Mouse (Mus musculus): Measurements from ENCODE around the gene Rel. TPM values are rescaled to one million over a fixed set of nuclear protein-coding genes. Genes with fewer than 3 reads are reported as not detected.
"Not testable (repeated sequence)": the region's sequence is repeated elsewhere in the genome, so short reads cannot be mapped to it uniquely, and the experiment has no call there.

Rel gene
- polyA plus RNA-seq (2014; fragmentation: Nextera tagmentation; extraction: Ambion mirVana) = 0.54 and 0.80 TPM in 2 replicates

DNA sequence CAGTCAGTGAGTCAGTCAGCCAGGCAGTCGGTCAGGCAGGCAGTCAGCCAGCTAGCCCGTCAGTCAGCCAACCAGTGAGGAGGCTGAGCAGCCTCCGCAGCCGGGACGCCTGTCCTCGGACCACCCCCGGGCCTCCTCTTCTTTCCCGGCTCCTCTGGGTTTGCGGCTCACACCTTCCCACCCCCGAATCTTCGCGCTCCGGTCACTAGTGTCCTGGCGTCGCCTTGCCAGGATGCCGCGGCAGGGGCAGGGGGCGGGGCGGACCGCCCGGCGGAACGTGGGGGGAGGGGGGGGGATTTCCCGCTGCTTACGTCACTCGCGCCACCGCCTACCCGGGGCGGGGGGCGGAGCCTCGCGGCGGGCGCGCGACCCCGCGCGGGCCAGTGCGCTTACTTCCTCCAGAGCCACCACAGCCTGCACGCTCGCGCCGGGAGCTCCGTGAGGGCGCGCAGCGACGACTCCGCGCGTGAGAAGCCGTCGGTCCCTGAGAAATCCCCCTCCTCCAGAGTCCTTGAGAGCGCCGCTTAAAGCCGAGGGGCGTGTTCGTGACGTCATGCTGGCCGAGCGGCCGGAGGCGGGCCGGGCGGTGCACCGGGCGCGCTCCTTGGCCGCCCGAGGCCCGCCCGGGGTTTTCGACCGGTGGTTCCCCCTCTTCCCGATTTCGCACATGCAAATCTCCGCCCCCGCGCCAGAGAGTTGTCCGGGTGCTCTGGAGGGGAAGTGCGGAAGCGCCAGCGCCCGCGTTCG lies at the start of gene Rel:
TSS of gene Rel (minus strand) at position 211 of the 747 bp plus-strand sequence.
- H3K9me3 ChIP-seq (ENCODE audit: control insufficient read depth, low read length) = no peaks in the 10 kb centered on the region
- H3K4me3 ChIP-seq (ENCODE audit: low read depth, low read length) = peak within 1 kb of the TSS; percentile 72
- no peaks in the 10 kb centered on the region for H3K27me3 ChIP-seq (ENCODE audit: control insufficient read depth, insufficient read depth, low read length)
- peak; percentile 93 for ATAC-seq (ENCODE audit: low FRiP score)
- peak; percentile 89 for DNase-seq (ENCODE audit: low spot score)
- H3K27ac ChIP-seq (ENCODE audit: low read depth, low read length) = peak within 1 kb of the TSS; percentile 87
- peak within 1 kb of the TSS; percentile 65 for H3K9ac ChIP-seq (ENCODE audit: low read depth, low read length)
- no peaks in the 10 kb centered on the region for H3K36me3 ChIP-seq (ENCODE audit: control insufficient read depth, insufficient read depth, low read length)
- H3K4me2 ChIP-seq (replicated peaks; ENCODE audit: low read depth, low read length) = peak within 1 kb of the TSS; percentile 77
- H3K4me1 ChIP-seq (replicated peaks; ENCODE audit: control insufficient read depth, insufficient read depth, low read length) = no peaks in the 10 kb centered on the region
- WGBS = under 1% methylated on average over 51 of the region's 88 CpGs

DNA sequence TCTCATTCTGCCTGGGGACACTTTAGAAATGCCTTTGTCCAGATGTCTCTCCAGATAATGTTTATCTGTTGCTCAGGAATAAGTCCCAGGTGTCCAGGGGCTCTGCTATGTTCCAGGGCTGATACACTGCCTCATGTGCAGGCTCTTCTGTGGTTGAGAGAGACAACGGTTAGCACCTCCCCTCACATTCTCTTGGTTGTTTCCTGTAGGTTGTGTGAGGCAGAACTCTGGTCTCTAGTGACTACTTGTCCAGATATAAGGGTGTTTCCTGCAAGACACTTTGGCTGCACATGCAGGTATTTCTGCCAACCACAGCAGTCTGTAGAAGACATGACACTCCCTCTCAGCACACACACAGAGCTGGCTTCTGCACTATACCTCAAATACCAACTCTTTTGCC lies 48.0 kb upstream of the Rel start:
- H3K9me3 ChIP-seq (ENCODE audit: control insufficient read depth, low read length) = no peaks in the 10 kb centered on the region
- H3K36me3 ChIP-seq (ENCODE audit: control insufficient read depth, insufficient read depth, low read length) = no peaks in the 10 kb centered on the region
- H3K9ac ChIP-seq (ENCODE audit: low read depth, low read length) = no peak overlapping the region
- H3K4me2 ChIP-seq (replicated peaks; ENCODE audit: low read depth, low read length) = no peak overlapping the region
- no peak for DNase-seq (ENCODE audit: low spot score)
- no peak for ATAC-seq (ENCODE audit: low FRiP score)
- no peak overlapping the region for H3K4me3 ChIP-seq (ENCODE audit: low read depth, low read length)
- WGBS = 70% methylated on average over 1 of the region's 1 CpGs
- no peak overlapping the region for H3K27ac ChIP-seq (ENCODE audit: low read depth, low read length)
- no peaks in the 10 kb centered on the region for H3K27me3 ChIP-seq (ENCODE audit: control insufficient read depth, insufficient read depth, low read length)
- H3K4me1 ChIP-seq (replicated peaks; ENCODE audit: control insufficient read depth, insufficient read depth, low read length) = no peaks in the 10 kb centered on the region

DNA sequence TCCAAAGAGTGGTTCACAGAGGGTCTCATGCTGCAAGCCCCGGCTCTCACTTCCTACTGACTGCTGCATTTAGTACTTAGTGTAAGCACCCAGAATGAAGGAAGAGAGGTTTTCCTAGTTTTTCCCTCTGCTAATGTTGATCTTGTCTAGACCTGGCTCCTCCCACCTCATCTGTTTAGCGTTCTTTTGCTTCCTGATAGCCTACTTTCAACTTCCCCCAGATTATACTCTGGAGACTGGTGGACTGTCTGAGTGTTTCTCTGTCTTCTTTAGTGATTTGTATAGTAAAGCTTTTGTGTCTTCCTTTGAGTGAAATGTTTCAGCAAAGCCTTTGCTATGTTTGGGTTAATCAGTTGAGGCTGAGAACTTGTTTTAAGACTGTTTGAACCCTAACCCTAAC lies 40.0 kb upstream of the Rel start:
- Histone ChIP-seq H3K9me3 (ENCODE audit: control insufficient read depth, low read length) (no peaks in the 10 kb centered on the region), H3K27ac (ENCODE audit: low read depth, low read length) (no peak overlapping the region), H3K4me3 (ENCODE audit: low read depth, low read length) (no peak overlapping the region), H3K27me3 (ENCODE audit: control insufficient read depth, insufficient read depth, low read length) (no peaks in the 10 kb centered on the region), H3K4me1 (replicated peaks; ENCODE audit: control insufficient read depth, insufficient read depth, low read length) (no peaks in the 10 kb centered on the region), H3K4me2 (replicated peaks; ENCODE audit: low read depth, low read length) (no peak overlapping the region), H3K36me3 (ENCODE audit: control insufficient read depth, insufficient read depth, low read length) (no peaks in the 10 kb centered on the region), H3K9ac (ENCODE audit: low read depth, low read length) (no peak overlapping the region)
- DNase-seq (ENCODE audit: low spot score) (no peak), ATAC-seq (ENCODE audit: low FRiP score) (no peak)
- 66% methylated on average over 2 of the region's 2 CpGs for WGBS

DNA sequence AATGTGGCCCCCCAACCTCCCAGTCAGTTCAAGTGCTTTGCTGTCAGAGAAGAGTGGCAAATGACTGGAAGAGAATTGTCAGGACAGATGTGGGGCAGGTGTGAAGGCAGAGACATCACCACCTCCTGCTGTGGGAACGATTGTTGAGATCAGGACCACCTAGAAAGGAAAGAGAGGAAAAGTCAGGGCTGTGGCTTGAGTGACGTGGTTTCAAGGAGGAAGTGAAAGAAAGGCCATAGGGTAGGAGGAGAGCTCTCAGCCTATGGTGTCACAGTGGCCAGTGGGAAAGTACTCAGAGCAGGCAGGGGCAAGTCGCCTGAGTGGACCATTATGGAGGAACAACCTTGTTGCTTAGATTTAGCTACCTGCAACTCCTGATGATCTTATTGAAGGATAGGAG lies 34.9 kb upstream of the Rel start:
- no peak for ATAC-seq (ENCODE audit: low FRiP score)
- H3K9ac ChIP-seq (ENCODE audit: low read depth, low read length) = no peak overlapping the region
- no peaks in the 10 kb centered on the region for H3K36me3 ChIP-seq (ENCODE audit: control insufficient read depth, insufficient read depth, low read length)
- H3K27me3 ChIP-seq (ENCODE audit: control insufficient read depth, insufficient read depth, low read length) = no peaks in the 10 kb centered on the region
- H3K4me1 ChIP-seq (replicated peaks; ENCODE audit: control insufficient read depth, insufficient read depth, low read length) = no peaks in the 10 kb centered on the region
- no peak for DNase-seq (ENCODE audit: low spot score)
- H3K4me2 ChIP-seq (replicated peaks; ENCODE audit: low read depth, low read length) = no peak overlapping the region
- no peak overlapping the region for H3K27ac ChIP-seq (ENCODE audit: low read depth, low read length)
- WGBS = 50% methylated on average over 3 of the region's 3 CpGs
- no peak overlapping the region for H3K4me3 ChIP-seq (ENCODE audit: low read depth, low read length)
- H3K9me3 ChIP-seq (ENCODE audit: control insufficient read depth, low read length) = no peaks in the 10 kb centered on the region

DNA sequence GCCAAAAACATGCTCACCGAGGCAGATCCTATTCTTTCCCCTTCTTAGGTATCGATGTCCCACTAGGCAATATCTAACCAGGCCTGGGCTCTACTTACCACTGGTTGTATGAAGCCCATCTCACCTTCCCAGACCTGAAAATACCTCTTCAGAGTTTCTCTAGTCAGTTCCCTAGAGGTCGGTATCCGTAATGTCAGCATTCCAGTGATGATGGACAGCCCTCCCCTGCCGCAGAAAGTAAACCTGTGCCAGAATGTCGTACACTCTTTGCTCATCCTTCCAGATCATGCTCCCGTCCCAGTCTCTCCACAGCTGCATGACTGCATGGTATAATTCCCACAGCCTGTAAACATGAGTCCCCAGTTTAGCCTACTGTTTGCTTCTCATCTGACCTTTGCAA lies 32.4 kb upstream of the Rel start:
- Histone ChIP-seq H3K9me3 (ENCODE audit: control insufficient read depth, low read length) (no peaks in the 10 kb centered on the region), H3K27ac (ENCODE audit: low read depth, low read length) (no peak overlapping the region), H3K36me3 (ENCODE audit: control insufficient read depth, insufficient read depth, low read length) (no peaks in the 10 kb centered on the region), H3K4me2 (replicated peaks; ENCODE audit: low read depth, low read length) (no peak overlapping the region), H3K27me3 (ENCODE audit: control insufficient read depth, insufficient read depth, low read length) (no peaks in the 10 kb centered on the region), H3K4me3 (ENCODE audit: low read depth, low read length) (no peak overlapping the region), H3K9ac (ENCODE audit: low read depth, low read length) (no peak overlapping the region), H3K4me1 (replicated peaks; ENCODE audit: control insufficient read depth, insufficient read depth, low read length) (no peaks in the 10 kb centered on the region)
- DNase-seq (ENCODE audit: low spot score) (no peak), ATAC-seq (ENCODE audit: low FRiP score) (no peak)
- WGBS = 83% methylated on average over 7 of the region's 7 CpGs

DNA sequence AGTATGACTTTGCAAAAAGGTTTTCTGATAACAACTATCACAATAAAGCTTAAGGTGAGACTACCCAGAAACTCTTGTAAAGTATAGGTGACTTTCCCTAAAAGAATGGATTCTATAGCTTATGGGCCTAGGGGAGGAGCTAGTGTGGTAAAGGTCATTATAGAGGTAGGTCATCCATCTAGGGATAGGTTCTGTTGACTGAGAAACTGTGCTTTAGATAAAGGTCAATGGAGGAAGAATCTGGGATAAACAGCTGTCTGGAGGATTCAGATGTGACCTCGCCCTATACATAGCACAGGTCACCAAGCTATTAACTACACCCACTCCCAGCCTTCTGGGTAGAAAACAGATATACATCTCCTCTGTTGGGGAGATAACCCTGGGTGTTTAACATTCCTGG lies 31.5 kb upstream of the Rel start:
- Histone ChIP-seq H3K9me3 (ENCODE audit: control insufficient read depth, low read length) (no peaks in the 10 kb centered on the region), H3K4me1 (replicated peaks; ENCODE audit: control insufficient read depth, insufficient read depth, low read length) (no peaks in the 10 kb centered on the region), H3K4me2 (replicated peaks; ENCODE audit: low read depth, low read length) (no peak overlapping the region), H3K36me3 (ENCODE audit: control insufficient read depth, insufficient read depth, low read length) (no peaks in the 10 kb centered on the region), H3K27ac (ENCODE audit: low read depth, low read length) (no peak overlapping the region), H3K4me3 (ENCODE audit: low read depth, low read length) (no peak overlapping the region), H3K9ac (ENCODE audit: low read depth, low read length) (no peak overlapping the region), H3K27me3 (ENCODE audit: control insufficient read depth, insufficient read depth, low read length) (no peaks in the 10 kb centered on the region)
- 86% methylated on average over 1 of the region's 1 CpGs for WGBS
- no peak for ATAC-seq (ENCODE audit: low FRiP score)
- DNase-seq (ENCODE audit: low spot score) = no peak

DNA sequence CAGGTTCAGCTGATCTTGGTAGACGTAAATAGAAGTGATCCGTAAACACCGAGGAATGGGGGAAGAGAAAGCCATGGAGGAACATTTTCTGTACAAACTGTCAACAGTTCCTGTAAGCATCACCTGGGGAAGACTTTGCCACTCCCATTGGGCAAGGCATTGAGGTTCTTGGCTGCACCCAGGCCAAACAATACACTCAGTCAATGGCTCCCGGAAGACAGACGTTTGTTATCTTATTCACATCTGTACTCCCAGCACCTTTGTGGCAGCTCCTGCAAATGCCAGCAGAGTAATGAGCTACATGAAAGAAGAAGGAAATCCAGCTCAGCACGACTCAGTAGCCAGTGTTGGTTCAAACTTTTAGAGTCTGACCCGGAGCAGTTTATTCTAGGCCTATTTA lies 31.1 kb upstream of the Rel start:
- H3K9me3 ChIP-seq (ENCODE audit: control insufficient read depth, low read length) = no peaks in the 10 kb centered on the region
- no peak overlapping the region for H3K9ac ChIP-seq (ENCODE audit: low read depth, low read length)
- DNase-seq (ENCODE audit: low spot score) = no peak
- no peak overlapping the region for H3K27ac ChIP-seq (ENCODE audit: low read depth, low read length)
- H3K36me3 ChIP-seq (ENCODE audit: control insufficient read depth, insufficient read depth, low read length) = no peaks in the 10 kb centered on the region
- H3K4me2 ChIP-seq (replicated peaks; ENCODE audit: low read depth, low read length) = no peak overlapping the region
- no peaks in the 10 kb centered on the region for H3K4me1 ChIP-seq (replicated peaks; ENCODE audit: control insufficient read depth, insufficient read depth, low read length)
- ATAC-seq (ENCODE audit: low FRiP score) = no peak
- no peaks in the 10 kb centered on the region for H3K27me3 ChIP-seq (ENCODE audit: control insufficient read depth, insufficient read depth, low read length)
- 82% methylated on average over 7 of the region's 7 CpGs for WGBS
- H3K4me3 ChIP-seq (ENCODE audit: low read depth, low read length) = no peak overlapping the region

DNA sequence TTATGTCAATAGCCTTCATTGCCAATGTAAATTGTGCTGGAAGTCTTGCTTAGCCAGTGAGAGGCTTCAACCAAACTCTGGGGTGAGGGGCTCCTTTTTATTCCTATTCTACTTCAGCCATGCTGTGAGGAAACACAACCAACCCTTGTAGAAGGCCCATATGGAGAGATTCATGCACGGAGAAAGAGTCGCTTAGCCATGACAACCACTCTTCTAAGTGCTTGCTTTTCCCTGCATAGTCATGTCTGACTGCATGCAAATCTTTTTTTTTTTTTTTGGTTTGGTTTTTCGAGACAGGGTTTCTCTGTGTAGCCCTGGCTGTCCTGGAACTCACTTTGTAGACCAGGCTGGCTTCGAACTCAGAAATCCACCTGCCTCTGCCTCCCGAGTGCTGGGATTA lies 12.9 kb upstream of the Rel start:
- not testable (repeated sequence) for H3K27ac ChIP-seq (ENCODE audit: low read depth, low read length); DNase-seq (ENCODE audit: low spot score); ATAC-seq (ENCODE audit: low FRiP score); H3K36me3 ChIP-seq (ENCODE audit: control insufficient read depth, insufficient read depth, low read length); H3K27me3 ChIP-seq (ENCODE audit: control insufficient read depth, insufficient read depth, low read length); H3K9ac ChIP-seq (ENCODE audit: low read depth, low read length); H3K4me1 ChIP-seq (replicated peaks; ENCODE audit: control insufficient read depth, insufficient read depth, low read length); H3K4me2 ChIP-seq (replicated peaks; ENCODE audit: low read depth, low read length); H3K9me3 ChIP-seq (ENCODE audit: control insufficient read depth, low read length); H3K4me3 ChIP-seq (ENCODE audit: low read depth, low read length)
- 85% methylated on average over 5 of the region's 5 CpGs for WGBS

DNA sequence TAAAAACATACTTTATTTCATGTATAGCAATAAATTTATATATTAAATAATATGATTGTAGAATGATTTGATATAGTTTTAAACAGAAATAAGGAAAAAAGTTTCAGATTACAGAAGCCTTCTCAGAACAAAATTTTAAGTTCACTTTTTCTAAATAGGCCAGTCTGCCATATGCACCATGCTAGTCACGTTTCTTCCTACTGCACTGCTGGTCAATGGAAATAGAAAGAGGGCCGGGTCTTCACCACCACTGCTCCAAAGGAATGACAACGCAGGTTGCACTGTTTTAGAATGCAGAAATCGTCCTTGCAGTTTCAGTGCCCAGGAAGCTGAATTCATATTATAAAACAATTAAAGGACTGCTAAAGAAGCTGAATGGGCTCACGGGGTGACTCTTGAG lies 12.3 kb upstream of the Rel start:
- Histone ChIP-seq H3K9ac (ENCODE audit: low read depth, low read length) (no peak overlapping the region), H3K4me1 (replicated peaks; ENCODE audit: control insufficient read depth, insufficient read depth, low read length) (no peaks in the 10 kb centered on the region), H3K4me3 (ENCODE audit: low read depth, low read length) (no peak overlapping the region), H3K9me3 (ENCODE audit: control insufficient read depth, low read length) (no peaks in the 10 kb centered on the region), H3K27ac (ENCODE audit: low read depth, low read length) (no peak overlapping the region), H3K4me2 (replicated peaks; ENCODE audit: low read depth, low read length) (no peak overlapping the region), H3K27me3 (ENCODE audit: control insufficient read depth, insufficient read depth, low read length) (no peaks in the 10 kb centered on the region), H3K36me3 (ENCODE audit: control insufficient read depth, insufficient read depth, low read length) (no peaks in the 10 kb centered on the region)
- DNase-seq (ENCODE audit: low spot score) = no peak
- no peak for ATAC-seq (ENCODE audit: low FRiP score)
- 87% methylated on average over 5 of the region's 5 CpGs for WGBS
